8 mouse cellular contexts compared by ENCODE assay signal in the genomic region with DNA sequence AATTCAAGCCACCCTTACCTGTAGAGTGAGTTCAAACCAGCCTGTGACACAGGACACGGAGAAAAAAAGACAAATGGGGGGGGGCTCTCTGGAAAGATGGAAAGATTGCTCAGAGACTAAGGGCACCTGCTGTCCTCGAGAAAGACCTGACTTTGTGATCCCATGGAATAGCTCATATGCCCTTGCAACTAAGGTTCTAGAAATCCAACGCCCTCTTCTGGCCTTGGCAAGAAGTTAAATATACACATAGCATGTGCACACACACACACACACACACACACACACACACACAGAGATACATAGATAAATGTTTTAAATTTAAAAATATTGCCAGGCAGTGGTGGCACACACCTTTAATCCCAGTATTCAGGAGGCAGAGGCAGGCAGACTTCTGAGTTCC. TPM values are rescaled to one million over a fixed set of nuclear protein-coding genes. Genes with fewer than 3 reads are reported as not detected.
A peak's percentile ranks its signal among the peaks of the same experiment; 100 is the strongest.
DNase-seq lines count a peak whose midpoint lies in the region; ATAC-seq lines count a peak whose summit lies in the region.

No protein-coding gene starts in this region.

- no peaks in the 10 kb centered on the region for H3K27me3 ChIP-seq in liver, embryonic 11.5 days (replicated peaks; ENCODE audit: control insufficient read depth, insufficient read depth, low read length)
- no peaks in the 10 kb centered on the region for H3K27me3 ChIP-seq in embryonic facial prominence, embryonic 13.5 days
- H3K27me3 ChIP-seq in limb, embryonic 13.5 days, result no peaks in the 10 kb centered on the region
- no peaks in the 10 kb centered on the region for H3K27me3 ChIP-seq in stomach, embryonic 14.5 days (ENCODE audit: control insufficient read depth, insufficient read depth, low read length)

- H3K27ac ChIP-seq in liver, embryonic 11.5 days (ENCODE audit: low read depth, low read length), result no peak overlapping the region
- H3K27ac ChIP-seq in embryonic facial prominence, embryonic 13.5 days, result peak overlapping the region; percentile 78; the same call in 1 of the 2 replicates
- no peak overlapping the region for H3K27ac ChIP-seq in limb, embryonic 13.5 days
- no peak overlapping the region; the same call in 1 of the 2 replicates for H3K27ac ChIP-seq in stomach, embryonic 14.5 days (ENCODE audit: low read length)

- peaks cover 6% of the 10 kb centered on the region for H3K4me1 ChIP-seq in liver, embryonic 11.5 days (replicated peaks; ENCODE audit: control insufficient read depth, insufficient read depth, low read length)
- peaks cover 16% of the 10 kb centered on the region for H3K4me1 ChIP-seq in embryonic facial prominence, embryonic 13.5 days
- peaks cover 30% of the 10 kb centered on the region for H3K4me1 ChIP-seq in limb, embryonic 13.5 days
- peaks cover 11% of the 10 kb centered on the region for H3K4me1 ChIP-seq in stomach, embryonic 14.5 days (ENCODE audit: control insufficient read depth, insufficient read depth, low read length)

- H3K36me3 ChIP-seq in liver, embryonic 11.5 days (ENCODE audit: control insufficient read depth, insufficient read depth, low read length), result no peaks in the 10 kb centered on the region
- no peaks in the 10 kb centered on the region for H3K36me3 ChIP-seq in embryonic facial prominence, embryonic 13.5 days
- no peaks in the 10 kb centered on the region; the same call in 1 of the 2 replicates for H3K36me3 ChIP-seq in limb, embryonic 13.5 days
- no peaks in the 10 kb centered on the region for H3K36me3 ChIP-seq in stomach, embryonic 14.5 days (ENCODE audit: control insufficient read depth, insufficient read depth, low read length)

- no peaks in the 10 kb centered on the region for H3K9me3 ChIP-seq in liver, embryonic 11.5 days (ENCODE audit: control insufficient read depth, low read length)
- H3K9me3 ChIP-seq in embryonic facial prominence, embryonic 13.5 days, result no peaks in the 10 kb centered on the region
- no peaks in the 10 kb centered on the region for H3K9me3 ChIP-seq in limb, embryonic 13.5 days
- no peaks in the 10 kb centered on the region for H3K9me3 ChIP-seq in stomach, embryonic 14.5 days (ENCODE audit: control insufficient read depth, low read depth, low read length)

- no peak for ATAC-seq in liver, embryonic 11.5 days (replicated peaks; ENCODE audit: low FRiP score)
- no peak for ATAC-seq in embryonic facial prominence, embryonic 13.5 days (ENCODE audit: insufficient number of reproducible peaks, insufficient read depth, low FRiP score, low TSS enrichment, low read depth)
- ATAC-seq in limb, embryonic 13.5 days (ENCODE audit: low FRiP score, low read depth), result no peak
- ATAC-seq in stomach, embryonic 14.5 days (ENCODE audit: insufficient number of reproducible peaks, insufficient read depth, low FRiP score, low read depth), result no peak

- H3K4me2 ChIP-seq in liver, embryonic 11.5 days, result peak overlapping the region; percentile 90
- H3K4me2 ChIP-seq in embryonic facial prominence, embryonic 13.5 days, result peak overlapping the region; percentile 89
- peak overlapping the region; percentile 90 for H3K4me2 ChIP-seq in limb, embryonic 13.5 days (replicated peaks)
- peak overlapping the region; percentile 84 for H3K4me2 ChIP-seq in stomach, embryonic 14.5 days (replicated peaks; ENCODE audit: low read depth, low read length)

- H3K9ac ChIP-seq in liver, embryonic 11.5 days (ENCODE audit: low read depth, low read length), result peak overlapping the region; percentile 60; the same call in 1 of the 2 replicates
- H3K9ac ChIP-seq in embryonic facial prominence, embryonic 13.5 days, result peak overlapping the region; percentile 77
- peak overlapping the region; percentile 71; the same call in 1 of the 2 replicates for H3K9ac ChIP-seq in limb, embryonic 13.5 days
- H3K9ac ChIP-seq in stomach, embryonic 14.5 days (replicated peaks; ENCODE audit: low read depth, low read length), result no peak overlapping the region

- 49% methylated on average over 3 of the region's 3 CpGs for WGBS in liver, embryonic 11.5 days
- WGBS in embryonic facial prominence, embryonic 13.5 days, result 53% methylated on average over 3 of the region's 3 CpGs
- 51% methylated on average over 3 of the region's 3 CpGs for WGBS in limb, embryonic 13.5 days
- WGBS in stomach, embryonic 14.5 days, result 41% methylated on average over 3 of the region's 3 CpGs

- no peak for DNase-seq in liver, embryonic 11.5 days (ENCODE audit: low spot score)
- DNase-seq in liver, result no peak
- DNase-seq in cerebellum, postnatal 10 days, result no peak
- DNase-seq in embryo, embryonic 9.5 days (ENCODE audit: extremely low spot score), result no peak
- DNase-seq in lung, postnatal 25 days (ENCODE audit: low spot score), result no peak

- peak overlapping the region; percentile 70; the same call in 1 of the 2 replicates for H3K4me3 ChIP-seq in liver, embryonic 11.5 days (ENCODE audit: low read depth, low read length)
- H3K4me3 ChIP-seq in embryonic facial prominence, embryonic 13.5 days, result peak overlapping the region; percentile 64
- H3K4me3 ChIP-seq in limb, embryonic 13.5 days, result peak overlapping the region; percentile 65
- H3K4me3 ChIP-seq in stomach, embryonic 14.5 days (ENCODE audit: low read depth, low read length), result 0 out of 2 replicates have a peak overlapping the region, but pooled peaks have one; percentile 67

RNA-seq across cellular contexts. Expression of a gene that starts 0.9 kb away (rescaled TPM):
- 11.3 and 13.1 TPM in 2 replicates for polyA plus RNA-seq in liver, embryonic 11.5 days (2014; fragmentation: Nextera tagmentation; extraction: Ambion mirVana)
- polyA plus RNA-seq in embryonic facial prominence, embryonic 13.5 days (2015; fragmentation: Nextera tagmentation; extraction: Ambion mirVana), result 26.6 and 28.1 TPM in 2 replicates
- polyA plus RNA-seq in limb, embryonic 13.5 days (2015; fragmentation: Nextera tagmentation; extraction: Ambion mirVana), result 26.7 and 29.9 TPM in 2 replicates
- 21.6 and 23.0 TPM in 2 replicates for polyA plus RNA-seq in stomach, embryonic 14.5 days (2014; fragmentation: Nextera tagmentation; extraction: Ambion mirVana)

RNA-seq across cellular contexts. Expression of a gene that starts 36.5 kb away (rescaled TPM):
- polyA plus RNA-seq in liver, embryonic 11.5 days (2014; fragmentation: Nextera tagmentation; extraction: Ambion mirVana), result 13.0 and 16.8 TPM in 2 replicates
- 28.2 and 30.8 TPM in 2 replicates for polyA plus RNA-seq in embryonic facial prominence, embryonic 13.5 days (2015; fragmentation: Nextera tagmentation; extraction: Ambion mirVana)
- polyA plus RNA-seq in limb, embryonic 13.5 days (2015; fragmentation: Nextera tagmentation; extraction: Ambion mirVana), result 29.0 and 30.3 TPM in 2 replicates
- 20.9 and 22.1 TPM in 2 replicates for polyA plus RNA-seq in stomach, embryonic 14.5 days (2014; fragmentation: Nextera tagmentation; extraction: Ambion mirVana)

RNA-seq across cellular contexts. Expression of a gene that starts 46.9 kb away (rescaled TPM):
- polyA plus RNA-seq in liver, embryonic 11.5 days (2014; fragmentation: Nextera tagmentation; extraction: Ambion mirVana), result 0.87 and 1.1 TPM in 2 replicates
- polyA plus RNA-seq in embryonic facial prominence, embryonic 13.5 days (2015; fragmentation: Nextera tagmentation; extraction: Ambion mirVana), result 32.3 and 34.8 TPM in 2 replicates
- 24.2 and 26.6 TPM in 2 replicates for polyA plus RNA-seq in limb, embryonic 13.5 days (2015; fragmentation: Nextera tagmentation; extraction: Ambion mirVana)
- polyA plus RNA-seq in stomach, embryonic 14.5 days (2014; fragmentation: Nextera tagmentation; extraction: Ambion mirVana), result 4.8 and 6.4 TPM in 2 replicates

RNA-seq across cellular contexts. Expression of a gene that starts 52.7 kb away (rescaled TPM):
- polyA plus RNA-seq in liver, embryonic 11.5 days (2014; fragmentation: Nextera tagmentation; extraction: Ambion mirVana), result 3.8 and 5.4 TPM in 2 replicates
- 152 and 159 TPM in 2 replicates for polyA plus RNA-seq in embryonic facial prominence, embryonic 13.5 days (2015; fragmentation: Nextera tagmentation; extraction: Ambion mirVana)
- polyA plus RNA-seq in limb, embryonic 13.5 days (2015; fragmentation: Nextera tagmentation; extraction: Ambion mirVana), result 83.3 and 85.0 TPM in 2 replicates
- 1.6 and 1.8 TPM in 2 replicates for polyA plus RNA-seq in stomach, embryonic 14.5 days (2014; fragmentation: Nextera tagmentation; extraction: Ambion mirVana)
